Mouse (Mus musculus) CD8-positive naive resting alpha-beta T cell, adult 2 months (primary cell): Measurements from ENCODE around the gene Foxa3.
A peak's percentile ranks its signal among the peaks of the same experiment; 100 is the strongest.
"Not testable (repeated sequence)": the region's sequence is repeated elsewhere in the genome, so short reads cannot be mapped to it uniquely, and the experiment has no call there.

ENCODE experiments used
- DNase-seq, 2 experiments: peaks; one replicate each; pipeline ENCODE4 v3.0.0; 2022; ENCODE audit warnings: low read depth in 2 of 2, low spot score in 2 of 2

Gene Foxa3

GRCm38 (mm10) chr7:19023357-19023814 lies at the start of gene Foxa3:
TSS of gene Foxa3 (minus strand) at chr7:19023538.
- peak in 1 of 2 experiments; percentile 29 for DNase-seq

- DNase-seq, result not testable (repeated sequence)
These were observed 47.7 kb upstream of the Foxa3 start for GRCm38 (mm10) chr7:19071024-19071423.

GRCm38 (mm10) chr7:19069500-19069899 lies 46.2 kb upstream of the Foxa3 start:
- no peak for DNase-seq

GRCm38 (mm10) chr7:19068707-19069106 lies 45.4 kb upstream of the Foxa3 start:
- DNase-seq, result peak; percentile 70 to 80

GRCm38 (mm10) chr7:19067935-19068334 lies 44.6 kb upstream of the Foxa3 start:
- DNase-seq, result no peak

- DNase-seq, result no peak
These were observed 43.7 kb upstream of the Foxa3 start for GRCm38 (mm10) chr7:19067063-19067462.

GRCm38 (mm10) chr7:19065896-19066295 lies 42.6 kb upstream of the Foxa3 start:
- no peak for DNase-seq

GRCm38 (mm10) chr7:19057405-19057804 lies 34.1 kb upstream of the Foxa3 start:
- DNase-seq, result no peak

GRCm38 (mm10) chr7:19055108-19055507 lies 31.8 kb upstream of the Foxa3 start:
- no peak for DNase-seq

- DNase-seq, result no peak
These were observed 31.4 kb upstream of the Foxa3 start for GRCm38 (mm10) chr7:19054777-19055076.

GRCm38 (mm10) chr7:19054047-19054776 lies 30.9 kb upstream of the Foxa3 start, which contains the start of gene Rsph6a:
TSS of gene Rsph6a (plus strand) at chr7:19054690.
- no peak for DNase-seq

- DNase-seq, result no peak
These were observed 29.8 kb upstream of the Foxa3 start for GRCm38 (mm10) chr7:19053136-19053532.

- no peak for DNase-seq
These were observed 29.2 kb upstream of the Foxa3 start for GRCm38 (mm10) chr7:19052345-19053135.

GRCm38 (mm10) chr7:19051161-19051560 lies 27.8 kb upstream of the Foxa3 start:
- DNase-seq, result no peak

GRCm38 (mm10) chr7:19050172-19050571 lies 26.8 kb upstream of the Foxa3 start:
- no peak for DNase-seq

GRCm38 (mm10) chr7:19049252-19049651 lies 25.9 kb upstream of the Foxa3 start:
- DNase-seq, result no peak

GRCm38 (mm10) chr7:19048006-19048527 lies 24.7 kb upstream of the Foxa3 start:
- DNase-seq, result no peak

- no peak for DNase-seq
These were observed 23.1 kb upstream of the Foxa3 start for GRCm38 (mm10) chr7:19046286-19047069.

GRCm38 (mm10) chr7:19044616-19045015 lies 21.3 kb upstream of the Foxa3 start:
- no peak for DNase-seq

- no peak for DNase-seq
These were observed 8.3 kb upstream of the Foxa3 start for GRCm38 (mm10) chr7:19031641-19032040.

GRCm38 (mm10) chr7:19029084-19029653 lies 5.8 kb upstream of the Foxa3 start:
- DNase-seq, result peak; percentile 35 to 53
